Mouse (Mus musculus) neural tube, embryonic 14.5 days (tissue): Measurements from ENCODE around the gene Cox4i2. TPM values are rescaled to one million over a fixed set of nuclear protein-coding genes. Genes with fewer than 3 reads are reported as not detected.

ENCODE experiments used
- ATAC-seq: fragments of 200-750 bp; cut with Nextera tagmentation; 2 replicates; pipeline ENCODE4 v1.8.0; 2017; ENCODE audit warnings: low read depth, mild to moderate bottlenecking, moderate TSS enrichment, moderate library complexity
- H3K27ac ChIP-seq: fragments of 300-500 bp; sonication (generic); 2 replicates; pipeline ENCODE4 v1.5.1; 2014; ENCODE audit warnings: low read depth, mild to moderate bottlenecking, control low read depth, low read length, moderate library complexity, mixed read lengths
- H3K27me3 ChIP-seq: fragments of 300-500 bp; sonication (generic); 2 replicates; pipeline ENCODE4 v1.6.1; 2014; ENCODE audit warnings: low read length; ENCODE audit not compliant: control insufficient read depth, insufficient read depth
- H3K36me3 ChIP-seq: fragments of 300-500 bp; sonication (generic); 2 replicates; pipeline ENCODE4 v1.6.1; 2014; ENCODE audit warnings: low read length, mixed read lengths; ENCODE audit not compliant: control insufficient read depth, insufficient read depth
- H3K4me1 ChIP-seq: fragments of 300-500 bp; sonication (generic); 2 replicates; pipeline ENCODE4 v1.6.1; 2014; ENCODE audit warnings: low read length; ENCODE audit not compliant: control insufficient read depth, insufficient read depth
- H3K4me2 ChIP-seq: fragments of 300-500 bp; sonication (generic); 2 replicates; pipeline ENCODE4 v1.6.1; 2014; ENCODE audit warnings: mild to moderate bottlenecking, low read depth, low read length, control low read depth
- H3K4me3 ChIP-seq: fragments of 300-500 bp; sonication (generic); 2 replicates; pipeline ENCODE4 v1.5.1; 2014; ENCODE audit warnings: low read depth, low read length, control low read depth, mixed read lengths
- H3K9ac ChIP-seq: fragments of 300-500 bp; sonication (generic); replicated peaks from 2 replicates; pipeline ENCODE4 v1.6.1; 2014; ENCODE audit warnings: low read depth, mild to moderate bottlenecking, control low read depth, low read length, mixed read lengths
- H3K9me3 ChIP-seq: fragments of 300-500 bp; sonication (generic); 2 replicates; pipeline ENCODE4 v1.6.1; 2016; ENCODE audit warnings: low read length; ENCODE audit not compliant: control insufficient read depth
- WGBS: fragments of 180-500 bp; shearing (Covaris S2); extraction: QIAGEN DNeasy Blood & Tissue Kit; methylation state at CpG from one replicate; pipeline ENCODE4 v1.1.7; 2014; 5-methylcytosine and 5-hydroxymethylcytosine counted together
- polyA plus RNA-seq: library from polyadenylated mRNA; unstranded; fragments of >200 nt; fragmentation: Nextera tagmentation; extraction: Ambion mirVana; gene quantifications from 2 replicates; pipeline ENCODE4 v1.2.1, GENCODE M21; 2014

Cox4i2 gene
- polyA plus RNA-seq, 1 experiment from 2014 or later = 4.5 TPM

DNA sequence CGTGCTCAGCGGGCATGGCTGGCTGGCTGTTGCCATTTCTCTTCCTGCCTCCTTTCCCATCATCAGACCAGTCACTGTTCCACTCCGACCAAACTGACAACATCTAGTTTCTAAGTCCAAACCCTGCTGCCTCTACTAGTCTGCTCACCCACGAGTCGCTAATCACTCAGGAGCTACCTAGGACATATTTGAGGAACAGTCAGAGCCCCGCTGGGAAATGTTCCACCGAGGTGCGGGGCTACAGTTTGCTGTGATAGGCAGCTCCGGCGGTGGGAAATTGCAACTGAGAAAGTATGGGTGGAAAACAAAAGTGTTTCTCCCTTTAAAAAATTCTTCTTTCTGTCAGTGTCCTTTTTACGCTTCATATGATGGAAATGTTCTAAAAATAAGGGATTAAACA is 36.3 kb upstream of the Cox4i2 start:
- Histone ChIP-seq H3K4me2 (no peak overlapping the region), H3K36me3 (no peaks in the 10 kb centered on the region), H3K9me3 (no peaks in the 10 kb centered on the region), H3K27me3 (no peaks in the 10 kb centered on the region), H3K4me1 (no peaks in the 10 kb centered on the region), H3K9ac (no peak overlapping the region), H3K27ac (peak overlapping the region; percentile 62), H3K4me3 (no peak overlapping the region)
- WGBS = 27% methylated on average over 11 of the region's 11 CpGs
- no peak for ATAC-seq

DNA sequence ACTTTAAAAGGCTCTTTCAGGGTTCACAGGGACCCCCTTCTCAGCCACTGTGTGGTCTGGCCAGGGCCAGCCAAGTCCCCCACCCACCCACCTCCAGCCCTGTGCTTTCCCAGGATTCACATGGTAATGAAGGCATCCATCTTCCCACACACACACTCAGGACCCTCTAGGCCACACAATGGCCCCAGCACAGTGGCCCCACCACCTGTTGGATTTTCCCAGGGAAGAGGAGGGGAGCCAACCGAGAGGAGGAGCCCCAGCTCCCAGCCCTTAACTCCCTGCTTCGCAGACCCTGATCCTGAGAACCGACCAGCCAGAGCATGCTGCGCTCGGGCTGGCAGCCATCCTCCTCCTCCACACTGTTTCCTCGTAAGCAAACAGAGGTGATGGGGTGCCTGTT is 35.9 kb upstream of the Cox4i2 start:
- H3K9ac ChIP-seq = no peak overlapping the region
- H3K9me3 ChIP-seq = no peaks in the 10 kb centered on the region
- H3K4me1 ChIP-seq = no peaks in the 10 kb centered on the region
- WGBS = 6% methylated on average over 6 of the region's 6 CpGs
- H3K27ac ChIP-seq = no peak overlapping the region; the same call in 1 of the 2 replicates
- no peaks in the 10 kb centered on the region for H3K36me3 ChIP-seq
- peak; percentile 89 for ATAC-seq
- H3K4me3 ChIP-seq = no peak overlapping the region
- H3K4me2 ChIP-seq = no peak overlapping the region; the same call in 1 of the 2 replicates
- no peaks in the 10 kb centered on the region for H3K27me3 ChIP-seq

DNA sequence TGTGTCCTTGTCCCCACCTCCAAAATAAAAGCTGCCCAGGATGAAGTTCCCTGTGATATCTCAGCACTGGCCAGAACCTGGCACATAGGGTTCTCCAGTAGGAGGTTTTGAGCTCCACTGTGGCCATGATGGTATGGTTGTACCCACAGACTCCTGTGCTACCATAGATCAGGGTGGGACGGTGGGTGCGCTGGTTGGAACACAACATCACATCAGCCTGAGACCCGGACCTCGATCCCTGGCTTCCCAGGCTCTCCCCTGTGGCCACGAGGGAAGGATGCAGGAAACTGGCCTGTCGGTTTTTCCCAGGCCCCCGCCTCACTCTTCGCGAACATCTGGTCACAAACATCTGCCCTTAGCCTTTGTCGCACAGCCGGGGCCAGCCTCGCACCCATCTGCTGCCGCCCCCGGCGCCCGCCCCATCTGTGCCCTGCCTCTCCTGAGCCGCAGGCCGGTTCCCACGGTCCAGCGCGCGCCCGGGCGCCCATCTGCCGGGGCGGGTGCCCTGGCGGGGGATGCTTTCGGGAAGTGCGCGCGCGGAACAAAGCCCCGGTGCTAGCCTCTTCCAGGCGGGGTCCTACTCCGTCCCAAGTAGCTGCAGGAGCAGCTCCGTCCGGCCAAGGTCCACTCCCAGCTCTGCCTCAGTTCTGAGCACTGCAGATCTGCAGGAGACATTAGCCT is 30.2 kb upstream of the Cox4i2 start:
- WGBS = 3% methylated on average over 37 of the region's 37 CpGs

DNA sequence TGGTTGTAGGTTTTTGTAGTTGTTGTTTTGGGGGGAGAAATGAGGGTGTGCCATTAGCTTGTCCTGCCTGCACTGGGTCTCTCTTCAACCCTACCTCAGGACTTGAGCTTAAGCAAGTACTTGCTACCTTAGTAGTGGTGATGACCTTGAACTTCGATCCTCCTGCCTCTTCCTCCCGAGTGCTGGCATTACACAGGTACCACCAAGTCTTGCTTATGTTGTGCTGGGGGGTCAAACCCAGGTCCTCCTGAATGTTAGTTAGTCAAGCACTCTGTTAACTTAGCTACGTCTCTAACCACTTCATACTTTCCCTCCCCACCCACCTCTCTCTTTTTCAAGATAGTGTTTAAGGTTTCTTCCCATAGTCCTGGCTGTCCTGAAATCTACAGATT is 29.6 kb upstream of the Cox4i2 start:
- H3K4me2 ChIP-seq = peak overlapping the region; percentile 41
- WGBS = 71% methylated on average over 3 of the region's 3 CpGs
- no peak overlapping the region for H3K4me3 ChIP-seq
- H3K36me3 ChIP-seq = no peaks in the 10 kb centered on the region
- no peak overlapping the region for H3K9ac ChIP-seq
- H3K27me3 ChIP-seq = no peaks in the 10 kb centered on the region
- no peak overlapping the region for H3K27ac ChIP-seq
- no peak for ATAC-seq
- H3K9me3 ChIP-seq = no peaks in the 10 kb centered on the region
- peaks cover 8% of the 10 kb centered on the region; the same call in 1 of the 2 replicates for H3K4me1 ChIP-seq

More for the DNA sequence above, 30.2 kb upstream of the Cox4i2 start:
- Histone ChIP-seq H3K4me3 (peak overlapping the region; percentile 7; the same call in 1 of the 2 replicates), H3K9ac (peak overlapping the region; percentile 18; the same call in 1 of the 2 replicates), H3K9me3 (no peaks in the 10 kb centered on the region), H3K4me1 (peaks cover 5% of the 10 kb centered on the region; the same call in 1 of the 2 replicates), H3K36me3 (no peaks in the 10 kb centered on the region), H3K4me2 (peak overlapping the region; percentile 41), H3K27me3 (no peaks in the 10 kb centered on the region), H3K27ac (no peak overlapping the region)
- peak; percentile 67 for ATAC-seq

DNA sequence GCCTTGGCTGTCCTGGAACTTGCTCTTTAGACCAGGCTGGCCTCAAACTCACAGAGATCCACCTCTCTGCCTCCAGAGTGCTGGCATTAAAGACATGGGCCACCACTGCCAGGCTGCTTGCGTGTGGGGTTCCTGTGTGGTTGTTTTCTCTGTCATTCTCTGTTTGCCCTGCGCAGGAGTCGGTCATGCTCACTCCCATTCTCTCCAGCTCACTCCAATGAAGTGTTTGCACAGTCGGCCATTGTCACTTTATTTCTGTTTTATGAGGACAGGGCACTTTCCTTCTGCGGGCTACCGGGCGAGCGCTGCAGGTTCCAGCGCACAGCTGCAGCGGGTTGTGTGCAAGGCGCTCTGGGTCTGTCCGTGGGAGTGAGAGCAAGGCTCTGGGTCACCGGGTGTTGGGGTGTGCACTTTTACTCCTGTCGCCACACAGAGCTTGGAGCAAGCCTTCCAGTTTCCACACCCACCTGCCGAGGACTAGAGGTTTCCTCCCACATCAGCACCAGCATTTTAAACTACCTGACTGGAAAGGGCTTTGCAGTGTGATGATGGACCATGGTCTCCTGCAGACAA is 28.7 kb upstream of the Cox4i2 start:
- Histone ChIP-seq H3K4me2 (no peak overlapping the region), H3K36me3 (no peaks in the 10 kb centered on the region), H3K4me1 (peaks cover 8% of the 10 kb centered on the region; the same call in 1 of the 2 replicates), H3K9me3 (no peaks in the 10 kb centered on the region), H3K27ac (no peak overlapping the region), H3K27me3 (no peaks in the 10 kb centered on the region), H3K9ac (no peak overlapping the region), H3K4me3 (no peak overlapping the region)
- no peak for ATAC-seq
- WGBS = 21% methylated on average over 15 of the region's 15 CpGs

DNA sequence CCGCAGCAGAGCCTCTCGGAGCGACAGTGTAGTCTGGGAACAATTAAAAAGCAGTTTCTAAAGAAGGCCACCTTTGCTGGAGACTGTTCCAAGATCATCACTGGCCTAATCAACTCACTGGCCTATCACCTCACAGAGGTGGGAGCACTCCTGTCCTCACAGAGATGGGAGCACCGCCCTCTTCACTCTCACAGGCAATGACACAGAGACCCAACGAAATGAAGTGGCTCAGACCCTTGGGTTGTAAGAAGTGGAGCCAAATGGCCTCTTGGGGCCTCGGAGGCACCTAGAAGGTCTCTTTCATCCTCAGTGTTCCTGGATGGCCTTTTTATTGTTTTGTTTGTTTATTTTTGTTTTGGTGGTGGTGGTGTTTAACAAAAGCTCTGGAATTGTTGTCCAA is 27.8 kb upstream of the Cox4i2 start:
- Histone ChIP-seq H3K4me3 (no peak overlapping the region), H3K9me3 (no peaks in the 10 kb centered on the region), H3K27me3 (no peaks in the 10 kb centered on the region), H3K4me1 (peaks cover 8% of the 10 kb centered on the region; the same call in 1 of the 2 replicates), H3K9ac (no peak overlapping the region), H3K27ac (no peak overlapping the region), H3K4me2 (no peak overlapping the region), H3K36me3 (no peaks in the 10 kb centered on the region)
- no peak for ATAC-seq
- 82% methylated on average over 6 of the region's 6 CpGs for WGBS

DNA sequence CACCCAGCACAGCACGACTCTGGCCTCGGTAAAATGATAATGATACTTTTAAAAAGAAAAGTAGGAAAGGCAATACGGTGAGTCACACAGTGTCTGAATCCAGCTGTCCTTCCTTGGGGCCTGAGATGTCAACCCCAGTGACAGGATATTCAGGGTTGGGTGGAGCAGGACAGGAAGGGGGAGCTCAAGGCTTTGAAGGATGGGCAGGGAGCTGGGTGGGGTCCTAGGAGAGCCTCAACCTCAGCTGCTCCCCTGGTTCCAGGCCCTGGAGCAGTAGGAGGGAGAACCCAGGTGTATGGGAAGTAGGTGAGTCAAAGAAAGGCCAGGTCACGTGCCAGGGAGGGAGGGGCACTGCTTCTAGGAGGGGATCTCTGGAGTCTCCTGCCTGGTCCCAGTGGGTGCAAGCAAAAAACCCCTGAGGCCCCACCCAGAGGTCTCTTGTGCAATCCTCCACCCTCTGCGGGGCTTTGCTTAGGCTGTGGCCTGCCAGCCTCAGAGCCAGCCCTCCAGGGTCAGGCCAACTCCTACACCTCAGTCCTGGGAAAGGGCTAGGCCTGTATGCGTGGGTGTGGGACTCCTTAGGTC is 27.1 kb upstream of the Cox4i2 start:
- ATAC-seq = no peak
- Histone ChIP-seq H3K9ac (no peak overlapping the region), H3K9me3 (no peaks in the 10 kb centered on the region), H3K4me2 (no peak overlapping the region), H3K27ac (no peak overlapping the region), H3K27me3 (no peaks in the 10 kb centered on the region), H3K4me1 (peaks cover 8% of the 10 kb centered on the region; the same call in 1 of the 2 replicates), H3K4me3 (no peak overlapping the region), H3K36me3 (no peaks in the 10 kb centered on the region)
- WGBS = 80% methylated on average over 6 of the region's 6 CpGs

DNA sequence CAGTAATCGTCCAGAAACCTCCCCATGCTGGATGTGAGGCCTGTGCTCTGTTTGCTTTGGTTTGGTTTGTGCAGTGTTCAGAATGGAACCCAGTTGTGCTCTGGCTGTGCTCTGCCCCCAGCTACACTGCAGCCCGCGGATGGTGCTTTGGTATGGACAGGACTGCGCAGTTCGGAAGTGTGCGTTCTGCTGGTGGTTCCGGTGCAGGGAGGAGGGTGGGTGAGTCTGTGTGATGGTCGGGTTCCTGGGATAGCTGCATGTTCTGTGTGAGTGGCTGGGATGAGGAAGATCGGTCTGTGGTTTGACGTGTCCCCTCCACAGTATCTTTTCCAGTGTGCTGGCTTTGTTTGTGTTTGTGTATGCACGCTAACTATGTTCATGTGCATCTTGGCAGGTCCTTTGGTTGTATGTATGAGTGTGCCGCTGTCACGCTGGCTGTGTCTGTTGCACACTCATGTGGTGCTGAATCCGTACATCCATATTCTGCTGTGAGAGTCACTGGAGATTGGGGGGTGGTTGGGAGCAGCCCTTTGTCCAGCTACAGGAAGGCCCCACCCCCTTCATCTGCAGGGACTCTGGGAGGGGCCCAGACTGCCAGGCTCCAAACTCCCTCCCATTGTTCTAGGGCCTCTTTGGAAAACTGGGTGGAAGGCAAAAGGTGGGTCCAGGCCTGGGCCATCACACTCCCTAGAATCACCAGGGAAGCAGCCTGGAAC is 26.0 kb upstream of the Cox4i2 start:
- no peak overlapping the region for H3K27ac ChIP-seq
- no peak overlapping the region for H3K4me3 ChIP-seq
- no peak overlapping the region for H3K9ac ChIP-seq
- 83% methylated on average over 14 of the region's 14 CpGs for WGBS
- no peaks in the 10 kb centered on the region for H3K36me3 ChIP-seq
- no peaks in the 10 kb centered on the region for H3K9me3 ChIP-seq
- peaks cover 8% of the 10 kb centered on the region; the same call in 1 of the 2 replicates for H3K4me1 ChIP-seq
- no peaks in the 10 kb centered on the region for H3K27me3 ChIP-seq
- H3K4me2 ChIP-seq = no peak overlapping the region
- no peak for ATAC-seq
